Mouse (Mus musculus) liver, adult 2 months (tissue): ENCODE data around the gene Mnd1. TPM values are rescaled to one million over a fixed set of nuclear protein-coding genes. Genes with fewer than 3 reads are reported as not detected.

Experiments used
- DNase-seq: peaks from one replicate; pipeline ENCODE4 v3.0.0-alpha.2; 2011; ENCODE audit warnings: low read depth, low spot score; ENCODE audit errors: extremely low read depth
- H3K27ac ChIP-seq: fragments of 200-500 bp; replicated peaks from 2 replicates; pipeline ENCODE4 v1.5.1; 2012; ENCODE audit warnings: low read depth, mild to moderate bottlenecking, control low read depth, inconsistent platforms, low read length; ENCODE audit not compliant: insufficient read depth
- H3K27me3 ChIP-seq: fragments of 200-500 bp; 2 replicates; pipeline ENCODE4 v1.6.1; 2012; ENCODE audit warnings: mild to moderate bottlenecking, moderate library complexity, low read length, inconsistent platforms; ENCODE audit not compliant: control insufficient read depth, insufficient read depth
- H3K36me3 ChIP-seq: fragments of 200-500 bp; 2 replicates; pipeline ENCODE4 v1.6.1; 2012; ENCODE audit warnings: low read length, inconsistent platforms; ENCODE audit not compliant: control insufficient read depth, insufficient read depth
- H3K4me1 ChIP-seq: fragments of 200-500 bp; 2 replicates; pipeline ENCODE4 v1.6.1; 2011; ENCODE audit warnings: low read length; ENCODE audit not compliant: control insufficient read depth, insufficient read depth
- H3K4me3 ChIP-seq: fragments of 200-500 bp; 2 replicates; pipeline ENCODE4 v1.5.1; 2011; ENCODE audit warnings: low read depth, mild to moderate bottlenecking, control low read depth, low read length, moderate library complexity; ENCODE audit not compliant: insufficient read depth
- H3K79me2 ChIP-seq: fragments of 200-500 bp; 2 replicates; pipeline ENCODE4 v1.6.1; 2012; ENCODE audit warnings: inconsistent platforms, mild to moderate bottlenecking, low read length, moderate library complexity; ENCODE audit not compliant: control insufficient read depth, insufficient read depth
- H3K9ac ChIP-seq: fragments of 200-500 bp; 2 replicates; pipeline ENCODE4 v1.6.1; 2012; ENCODE audit warnings: low read depth, mild to moderate bottlenecking, control low read depth, inconsistent platforms, low read length
- CTCF ChIP-seq: fragments of 200-500 bp; IDR thresholded peaks from 2 replicates; pipeline ENCODE4 v1.5.1; 2011; ENCODE audit warnings: low read depth, low read length, control low read depth
- POLR2A ChIP-seq: fragments of 200-500 bp; IDR thresholded peaks from 2 replicates; pipeline ENCODE4 v1.6.1; 2011; ENCODE audit warnings: low read length, control low read depth; ENCODE audit not compliant: insufficient read depth; ENCODE audit errors: extremely low read depth
- WGBS: fragments of 180-500 bp; shearing (Covaris S2); methylation state at CpG from one replicate; pipeline ENCODE4 v1.1.7; 2018; 5-methylcytosine and 5-hydroxymethylcytosine counted together
- polyA plus RNA-seq: library from polyadenylated mRNA; depleted of rRNA; stranded (reverse); fragments of >200 nt; gene quantifications from 2 replicates; pipeline ENCODE4 v1.2.3, GENCODE M21; 2012
- total RNA-seq: library from RNA; depleted of rRNA; stranded (reverse); fragments of >200 nt; gene quantifications from 2 replicates; pipeline ENCODE4 v1.2.3, GENCODE M21; 2014

Gene Mnd1
- total and polyA plus RNA-seq, 2 experiments = 0.84 to 7.5 TPM

GRCm38 (mm10) chr3:84168943-84169342 is 13.4 kb upstream of the Mnd1 start:
- 92% methylated on average over 6 of the region's 6 CpGs for WGBS
- Histone ChIP-seq H3K27ac (no peak overlapping the region), H3K9ac (no peak overlapping the region), H3K36me3 (peaks cover 22% of the 10 kb centered on the region), H3K4me1 (no peaks in the 10 kb centered on the region), H3K27me3 (no peaks in the 10 kb centered on the region), H3K4me3 (no peak overlapping the region), H3K79me2 (no peaks in the 10 kb centered on the region)
- TF ChIP-seq POLR2A = no peak
- no peak for TF ChIP-seq CTCF
- DNase-seq = no peak

GRCm38 (mm10) chr3:84166073-84166472 is 10.5 kb upstream of the Mnd1 start:
- TF ChIP-seq CTCF (no peak), POLR2A (no peak)
- H3K27me3 ChIP-seq = no peaks in the 10 kb centered on the region
- no peak overlapping the region for H3K4me3 ChIP-seq
- WGBS = 91% methylated on average over 5 of the region's 5 CpGs
- H3K36me3 ChIP-seq = peaks cover 19% of the 10 kb centered on the region
- DNase-seq = no peak
- H3K27ac ChIP-seq = no peak overlapping the region
- H3K4me1 ChIP-seq = no peaks in the 10 kb centered on the region
- H3K79me2 ChIP-seq = no peaks in the 10 kb centered on the region
- H3K9ac ChIP-seq = no peak overlapping the region

GRCm38 (mm10) chr3:84165391-84165790 is 9.8 kb upstream of the Mnd1 start:
- DNase-seq = no peak
- 94% methylated on average over 3 of the region's 3 CpGs for WGBS
- Histone ChIP-seq H3K36me3 (peaks cover 19% of the 10 kb centered on the region), H3K4me3 (no peak overlapping the region), H3K4me1 (no peaks in the 10 kb centered on the region), H3K9ac (no peak overlapping the region), H3K79me2 (no peaks in the 10 kb centered on the region), H3K27ac (no peak overlapping the region), H3K27me3 (no peaks in the 10 kb centered on the region)
- no peak for TF ChIP-seq POLR2A
- no peak for TF ChIP-seq CTCF

GRCm38 (mm10) chr3:84157559-84158350 is 2.2 kb upstream of the Mnd1 start:
- Histone ChIP-seq H3K79me2 (no peaks in the 10 kb centered on the region), H3K27me3 (no peaks in the 10 kb centered on the region), H3K27ac (no peak overlapping the region), H3K4me1 (no peaks in the 10 kb centered on the region), H3K9ac (no peak overlapping the region), H3K4me3 (no peak overlapping the region), H3K36me3 (peaks cover 6% of the 10 kb centered on the region)
- 80% methylated on average over 4 of the region's 4 CpGs for WGBS
- no peak for DNase-seq
- TF ChIP-seq POLR2A (no peak), CTCF (no peak)

- Histone ChIP-seq H3K9ac (no peak overlapping the region), H3K4me3 (no peak overlapping the region), H3K27ac (no peak overlapping the region), H3K79me2 (no peaks in the 10 kb centered on the region), H3K4me1 (no peaks in the 10 kb centered on the region), H3K27me3 (no peaks in the 10 kb centered on the region), H3K36me3 (peaks cover 6% of the 10 kb centered on the region)
- 95% methylated on average over 4 of the region's 4 CpGs for WGBS
- no peak for DNase-seq
- no peak for TF ChIP-seq POLR2A
- TF ChIP-seq CTCF = no peak
Observed at GRCm38 (mm10) chr3:84157011-84157410, 1.4 kb upstream of the Mnd1 start.

DNA sequence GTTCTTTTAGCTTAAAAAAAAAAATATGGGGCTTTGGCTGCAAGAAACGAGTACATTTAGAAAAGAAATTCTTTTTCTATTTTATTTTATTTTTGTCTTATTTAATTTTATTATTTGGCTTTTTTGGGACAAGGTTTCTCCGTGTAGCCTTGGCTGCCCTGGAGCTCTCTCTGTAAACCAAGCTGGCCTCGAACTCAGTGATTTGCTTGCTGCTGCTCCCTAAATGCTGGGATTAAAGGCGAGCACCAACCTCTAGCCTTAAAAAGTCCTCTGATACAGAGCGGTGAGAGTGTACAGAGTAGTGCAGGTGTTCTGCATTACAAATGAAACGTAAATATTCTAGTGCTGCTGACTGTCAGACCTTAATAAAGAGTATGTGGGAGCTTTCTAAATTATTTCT is 519 bp upstream of the Mnd1 start:
- TF ChIP-seq CTCF = no peak
- TF ChIP-seq POLR2A = no peak
- H3K9ac ChIP-seq = no peak overlapping the region
- DNase-seq = no peak
- no peaks in the 10 kb centered on the region for H3K4me1 ChIP-seq
- no peaks in the 10 kb centered on the region for H3K79me2 ChIP-seq
- H3K36me3 ChIP-seq = peaks cover 4% of the 10 kb centered on the region
- H3K4me3 ChIP-seq = no peak overlapping the region
- no peaks in the 10 kb centered on the region for H3K27me3 ChIP-seq
- H3K27ac ChIP-seq = no peak overlapping the region
- WGBS = 71% methylated on average over 6 of the region's 6 CpGs
